Mouse (Mus musculus) small intestine, adult 2 months (tissue): ENCODE results near the gene BC016579. TPM values are rescaled to one million over a fixed set of nuclear protein-coding genes. Genes with fewer than 3 reads are reported as not detected.

Experiments used
- H3K27ac ChIP-seq: fragments of 200-500 bp; 2 replicates; pipeline ENCODE4 v1.5.1; 2012; ENCODE audit warnings: low read depth, low read length, control low read depth, inconsistent platforms; ENCODE audit not compliant: insufficient read depth
- H3K27me3 ChIP-seq: fragments of 200-500 bp; 2 replicates; pipeline ENCODE4 v1.6.1; 2012; ENCODE audit warnings: mild to moderate bottlenecking, moderate library complexity, low read length, inconsistent platforms; ENCODE audit not compliant: control insufficient read depth, insufficient read depth
- H3K36me3 ChIP-seq: fragments of 200-500 bp; 2 replicates; pipeline ENCODE4 v1.6.1; 2012; ENCODE audit warnings: mild to moderate bottlenecking, low read length, control low read depth, inconsistent platforms; ENCODE audit not compliant: control insufficient read depth, insufficient read depth
- H3K4me1 ChIP-seq: fragments of 200-500 bp; 2 replicates; pipeline ENCODE4 v1.6.1; 2012; ENCODE audit warnings: low read length, inconsistent platforms, mixed read lengths; ENCODE audit not compliant: control insufficient read depth, insufficient read depth, insufficient read length
- H3K4me3 ChIP-seq: fragments of 200-500 bp; 2 replicates; pipeline ENCODE4 v1.5.1; 2012; ENCODE audit warnings: low read depth, mild to moderate bottlenecking, control low read depth, inconsistent platforms, low read length, moderate library complexity
- CTCF ChIP-seq: fragments of 200-500 bp; IDR thresholded peaks from 2 replicates; pipeline ENCODE4 v1.5.1; 2012; ENCODE audit warnings: low read depth, mild to moderate bottlenecking, control low read depth, inconsistent platforms, low read length, moderate library complexity, mixed read lengths; ENCODE audit not compliant: insufficient replicate concordance, insufficient read length; ENCODE audit errors: extremely low read depth
- POLR2A ChIP-seq: fragments of 200-500 bp; IDR thresholded peaks from 2 replicates; pipeline ENCODE4 v1.6.1; 2012; ENCODE audit warnings: low read depth, mild to moderate bottlenecking, control low read depth, inconsistent platforms, low read length, moderate library complexity
- WGBS: fragments of 180-500 bp; shearing (Covaris S2); methylation state at CpG from one replicate; pipeline ENCODE4 v1.1.7; 2018; 5-methylcytosine and 5-hydroxymethylcytosine counted together
- polyA plus RNA-seq: library from polyadenylated mRNA; depleted of rRNA; stranded (reverse); fragments of >200 nt; gene quantifications from 2 replicates; pipeline ENCODE4 v1.2.3, GENCODE M21; 2012

BC016579 gene
- polyA plus RNA-seq, 1 experiment, result 2.1 TPM

DNA sequence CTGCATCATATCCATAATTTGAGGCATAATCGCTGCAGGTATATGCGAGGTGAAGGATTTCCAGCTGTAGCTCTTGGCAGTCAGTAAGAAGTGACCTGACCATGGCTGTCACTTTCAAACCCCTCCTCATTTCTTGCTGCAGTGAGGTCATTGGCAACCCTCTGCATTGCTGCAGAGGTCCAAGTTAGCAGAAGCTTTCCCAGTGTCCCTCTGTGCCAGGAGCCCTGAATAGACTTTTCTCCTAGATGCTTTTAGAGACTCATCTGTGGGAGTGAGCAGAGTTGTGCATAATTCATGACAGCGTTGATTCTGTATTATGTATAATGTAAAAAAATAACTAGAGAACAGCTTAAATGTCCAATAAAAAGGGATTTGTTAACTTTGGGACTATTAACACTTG is 31.4 kb upstream of the BC016579 start:
- WGBS, result 83% methylated on average over 3 of the region's 3 CpGs
- H3K27ac ChIP-seq, result no peak overlapping the region
- no peaks in the 10 kb centered on the region for H3K27me3 ChIP-seq
- no peaks in the 10 kb centered on the region for H3K4me1 ChIP-seq
- H3K4me3 ChIP-seq, result no peak overlapping the region
- no peaks in the 10 kb centered on the region for H3K36me3 ChIP-seq
- TF ChIP-seq CTCF, result no peak
- TF ChIP-seq POLR2A, result no peak

DNA sequence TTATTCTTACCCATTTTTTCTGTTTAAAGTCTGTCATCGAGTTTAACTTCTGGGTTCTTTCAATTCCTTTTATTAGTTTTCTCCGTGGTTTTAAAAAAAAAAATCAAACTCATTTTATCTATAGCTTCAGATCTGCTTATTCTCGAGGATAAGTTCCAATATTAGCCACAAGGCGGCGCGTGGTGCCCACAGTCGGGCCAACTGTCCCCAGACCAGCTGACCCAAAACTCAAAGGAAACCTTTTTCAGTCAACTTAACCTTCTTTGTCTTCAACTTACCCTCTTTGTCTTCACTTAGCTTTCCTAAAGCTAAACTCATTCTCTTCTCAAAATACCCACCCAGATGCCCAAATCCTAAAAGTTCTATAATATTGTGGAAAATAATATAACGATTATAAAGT is 30.9 kb upstream of the BC016579 start:
- H3K4me3 ChIP-seq, result no peak overlapping the region
- no peaks in the 10 kb centered on the region for H3K36me3 ChIP-seq
- no peaks in the 10 kb centered on the region for H3K4me1 ChIP-seq
- no peak for TF ChIP-seq POLR2A
- peak; percentile 93; the same call in 1 of the 2 replicates for TF ChIP-seq CTCF
- no peaks in the 10 kb centered on the region for H3K27me3 ChIP-seq
- WGBS, result 12% methylated on average over 8 of the region's 8 CpGs
- no peak overlapping the region for H3K27ac ChIP-seq

DNA sequence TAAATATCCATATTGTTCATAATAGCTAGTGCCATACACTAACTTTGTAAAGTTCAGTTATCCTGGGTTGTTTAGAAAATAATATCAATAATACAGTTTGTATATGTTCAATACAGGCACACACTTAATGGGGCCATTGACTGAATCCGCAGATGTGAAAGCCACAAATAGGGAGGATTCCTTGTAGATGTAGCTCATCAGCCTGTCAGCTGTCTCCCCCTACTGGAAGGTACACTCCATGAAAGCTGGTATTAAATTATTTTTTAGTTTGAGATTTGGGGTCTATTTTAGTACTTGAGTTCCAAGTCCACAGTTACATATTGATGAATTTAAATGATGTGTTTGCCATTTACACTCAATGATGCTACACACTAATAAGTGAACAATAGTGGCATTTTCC is 22.6 kb upstream of the BC016579 start:
- Histone ChIP-seq H3K4me3 (no peak overlapping the region), H3K27me3 (no peaks in the 10 kb centered on the region), H3K27ac (no peak overlapping the region), H3K4me1 (no peaks in the 10 kb centered on the region), H3K36me3 (no peaks in the 10 kb centered on the region)
- no peak for TF ChIP-seq CTCF
- no peak for TF ChIP-seq POLR2A
- 7% methylated on average over 1 of the region's 1 CpGs for WGBS

DNA sequence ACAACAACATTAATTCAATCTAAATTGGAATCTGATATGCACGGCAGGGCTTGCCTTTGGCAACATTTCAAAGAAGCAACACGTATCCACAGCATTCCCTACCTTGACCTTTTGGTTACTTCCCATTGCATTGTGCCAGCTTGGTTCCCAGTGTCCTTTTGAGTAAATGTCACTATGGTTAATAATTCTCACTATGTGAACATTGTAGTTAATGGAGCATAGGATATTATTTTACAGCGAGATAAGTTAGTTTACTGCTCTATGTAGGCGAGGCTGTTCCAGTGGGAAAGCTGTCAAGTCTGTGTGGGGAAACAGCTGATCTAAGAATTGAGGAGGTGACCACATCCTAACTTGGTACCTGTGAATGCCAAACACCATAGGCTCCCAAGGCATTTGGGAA is 16.1 kb upstream of the BC016579 start:
- 21% methylated on average over 4 of the region's 4 CpGs for WGBS
- no peaks in the 10 kb centered on the region for H3K36me3 ChIP-seq
- peaks cover 8% of the 10 kb centered on the region; the same call in 1 of the 2 replicates for H3K4me1 ChIP-seq
- no peak overlapping the region for H3K4me3 ChIP-seq
- no peaks in the 10 kb centered on the region for H3K27me3 ChIP-seq
- H3K27ac ChIP-seq, result 0 out of 2 replicates have a peak overlapping the region, but pooled peaks have one; percentile 1
- no peak for TF ChIP-seq POLR2A
- TF ChIP-seq CTCF, result no peak

DNA sequence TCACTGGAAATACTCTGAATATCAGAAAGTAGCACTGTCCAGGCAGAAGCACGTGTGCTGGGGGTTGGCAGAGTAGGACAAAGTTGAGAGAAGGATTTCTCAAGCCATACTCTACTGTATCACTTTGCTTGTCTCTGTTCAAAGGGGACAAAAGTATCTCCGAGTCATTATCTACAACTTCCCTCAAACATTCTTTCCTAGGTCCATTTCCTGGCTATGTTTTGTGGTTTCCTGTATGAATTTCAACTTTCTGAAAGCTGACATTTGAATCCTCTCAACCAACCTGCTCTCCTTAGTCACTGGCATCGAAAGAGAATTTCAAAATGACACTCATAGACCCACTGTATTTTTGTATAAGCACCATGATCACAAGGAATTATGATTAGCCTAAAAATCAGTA is 14.3 kb upstream of the BC016579 start:
- Histone ChIP-seq H3K4me1 (peaks cover 11% of the 10 kb centered on the region; the same call in 1 of the 2 replicates), H3K4me3 (no peak overlapping the region), H3K27me3 (no peaks in the 10 kb centered on the region), H3K27ac (no peak overlapping the region), H3K36me3 (no peaks in the 10 kb centered on the region)
- WGBS, result 65% methylated on average over 3 of the region's 3 CpGs
- TF ChIP-seq CTCF (no peak), POLR2A (no peak)

DNA sequence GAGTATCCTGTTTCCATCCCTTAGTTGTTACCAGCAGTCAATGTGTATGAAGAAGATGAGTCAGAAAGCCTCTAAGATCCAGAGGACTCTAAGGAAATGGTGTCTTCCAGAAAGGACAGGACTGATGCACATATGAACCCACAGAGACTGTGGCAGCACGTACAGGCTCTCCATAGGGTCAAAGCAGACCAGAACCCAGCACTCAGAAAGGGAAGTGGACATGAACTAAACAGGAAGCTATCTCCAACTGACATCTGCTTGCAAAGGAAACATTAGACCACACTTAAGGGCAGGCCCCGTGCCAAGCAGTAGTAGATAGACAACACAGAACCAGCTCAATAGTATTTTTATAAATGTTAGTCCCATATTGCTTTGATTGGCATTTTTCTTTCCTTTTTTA is 12.3 kb upstream of the BC016579 start:
- H3K4me1 ChIP-seq, result peaks cover 17% of the 10 kb centered on the region; the same call in 1 of the 2 replicates
- no peaks in the 10 kb centered on the region for H3K36me3 ChIP-seq
- TF ChIP-seq CTCF (no peak), POLR2A (no peak)
- no peak overlapping the region for H3K27ac ChIP-seq
- no peak overlapping the region for H3K4me3 ChIP-seq
- WGBS, result 64% methylated on average over 2 of the region's 2 CpGs
- H3K27me3 ChIP-seq, result no peaks in the 10 kb centered on the region

DNA sequence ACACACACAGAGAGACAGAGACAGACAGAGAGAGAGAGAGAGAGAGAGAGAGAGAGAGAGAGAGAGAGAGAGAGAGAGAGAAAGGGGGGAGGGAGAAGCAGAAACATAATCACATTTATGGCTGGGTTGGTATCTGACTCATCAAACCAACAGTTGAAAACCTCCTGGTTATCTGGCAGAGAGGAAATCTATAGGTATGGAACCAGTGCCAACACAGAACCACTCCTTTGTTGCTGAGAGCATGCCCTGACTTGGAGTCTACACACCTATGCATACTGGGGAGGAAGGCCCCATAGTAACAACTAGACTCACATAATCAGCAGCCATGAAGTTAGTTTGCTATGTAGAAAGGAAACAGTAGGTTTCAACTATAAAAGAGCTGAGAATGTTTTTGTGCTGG is 8.5 kb upstream of the BC016579 start:
- TF ChIP-seq POLR2A (no peak), CTCF (no peak)
- Histone ChIP-seq H3K36me3 (no peaks in the 10 kb centered on the region), H3K4me3 (no peak overlapping the region), H3K27ac (peak overlapping the region; percentile 32; the same call in 1 of the 2 replicates), H3K27me3 (no peaks in the 10 kb centered on the region), H3K4me1 (peaks cover 21% of the 10 kb centered on the region; the same call in 1 of the 2 replicates)

DNA sequence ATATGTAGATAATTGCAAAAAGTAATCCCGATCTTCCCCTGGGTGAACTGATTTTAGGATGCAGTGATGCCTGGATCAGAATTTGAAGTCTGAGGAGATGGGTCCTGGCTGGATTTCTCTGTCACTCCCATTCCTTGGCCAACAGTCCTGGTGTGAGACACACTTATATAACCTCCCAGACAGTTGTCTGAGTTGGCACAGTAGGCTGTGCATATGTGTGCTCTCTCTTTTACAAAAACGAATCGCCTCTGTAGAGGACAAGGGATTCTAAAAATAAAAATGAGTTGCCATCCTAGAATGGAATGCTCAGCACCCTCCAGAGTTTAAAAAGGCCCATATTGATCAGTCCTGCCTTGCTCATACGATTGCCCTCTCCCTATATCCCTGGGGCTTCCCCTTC is 5.7 kb upstream of the BC016579 start:
- Histone ChIP-seq H3K36me3 (no peaks in the 10 kb centered on the region), H3K4me3 (no peak overlapping the region), H3K4me1 (peaks cover 24% of the 10 kb centered on the region; the same call in 1 of the 2 replicates), H3K27me3 (no peaks in the 10 kb centered on the region), H3K27ac (no peak overlapping the region)
- WGBS, result 86% methylated on average over 4 of the region's 4 CpGs
- TF ChIP-seq POLR2A (no peak), CTCF (no peak)
